Mouse (Mus musculus): ENCODE measurements at regions not wholly inside any gene's neighbourhood (a gene's known extent, or its start where the extent isn't known, plus 50 kb on each side); places are given as distances from the start of the nearest gene placed in this dataset.

DNA sequence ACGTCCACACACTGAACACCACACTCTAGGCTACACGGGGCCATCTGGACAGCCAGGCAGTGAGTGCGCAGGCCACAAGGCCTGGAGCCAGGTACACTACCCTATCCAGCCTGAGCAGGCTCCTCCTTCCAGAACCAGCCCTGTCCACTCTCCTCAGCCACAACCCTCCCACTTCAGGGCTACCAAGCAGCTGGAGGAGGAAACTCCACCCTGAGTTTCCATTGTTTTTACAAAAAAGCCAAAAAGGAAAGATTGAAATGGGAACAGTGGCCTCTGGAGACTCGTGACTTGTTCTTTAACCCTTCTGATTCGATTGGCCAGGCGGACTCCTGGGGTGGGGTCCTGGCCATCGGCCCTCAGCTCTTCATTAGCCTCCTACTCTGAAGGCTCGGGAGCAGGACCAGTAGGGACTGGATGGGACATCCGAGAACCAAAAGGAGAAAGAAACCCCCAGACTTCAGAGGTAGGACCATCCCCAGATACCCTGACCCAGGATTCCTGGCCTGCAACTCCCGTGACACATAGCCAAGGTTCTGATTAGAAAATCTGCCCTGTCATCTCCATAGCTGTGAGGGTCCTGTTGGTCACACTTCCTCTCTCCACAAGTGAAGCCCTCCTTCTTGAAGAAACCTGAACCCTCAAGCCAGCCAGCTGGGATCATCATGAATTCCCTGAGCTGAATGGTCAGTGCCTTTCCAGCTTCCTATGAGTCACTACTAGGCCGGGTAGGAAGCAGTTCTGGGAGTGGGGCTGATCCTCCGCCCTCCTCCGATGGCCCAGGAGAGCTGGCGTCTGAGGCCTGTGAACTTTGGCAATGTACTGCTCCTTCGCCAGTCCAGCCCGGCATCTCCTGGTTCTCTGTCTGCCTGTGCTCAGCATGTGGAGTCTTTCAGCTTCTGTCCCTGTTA is 73.6 kb downstream of the Gm11733 start:
- peak; percentile 33; the same call in 1 of the 2 replicates for ATAC-seq (ENCODE audit: insufficient read depth, low FRiP score)
- Histone ChIP-seq H3K4me1 (ENCODE audit: control insufficient read depth, insufficient read depth, low read length) (no peaks in the 10 kb centered on the region), H3K27ac (ENCODE audit: low read length) (no peak overlapping the region), H3K4me2 (ENCODE audit: low read depth, low read length) (no peak overlapping the region), H3K4me3 (replicated peaks; ENCODE audit: low read length) (no peak overlapping the region), H3K9me3 (replicated peaks; ENCODE audit: control insufficient read depth, low read length) (peaks cover 5% of the 10 kb centered on the region; the same call in 1 of the 2 replicates), H3K27me3 (ENCODE audit: control insufficient read depth, insufficient read depth, low read length) (no peaks in the 10 kb centered on the region), H3K36me3 (ENCODE audit: control insufficient read depth, insufficient read depth, low read length) (no peaks in the 10 kb centered on the region), H3K9ac (ENCODE audit: low read length) (no peak overlapping the region)
- WGBS = 74% methylated on average over 16 of the region's 16 CpGs

DNA sequence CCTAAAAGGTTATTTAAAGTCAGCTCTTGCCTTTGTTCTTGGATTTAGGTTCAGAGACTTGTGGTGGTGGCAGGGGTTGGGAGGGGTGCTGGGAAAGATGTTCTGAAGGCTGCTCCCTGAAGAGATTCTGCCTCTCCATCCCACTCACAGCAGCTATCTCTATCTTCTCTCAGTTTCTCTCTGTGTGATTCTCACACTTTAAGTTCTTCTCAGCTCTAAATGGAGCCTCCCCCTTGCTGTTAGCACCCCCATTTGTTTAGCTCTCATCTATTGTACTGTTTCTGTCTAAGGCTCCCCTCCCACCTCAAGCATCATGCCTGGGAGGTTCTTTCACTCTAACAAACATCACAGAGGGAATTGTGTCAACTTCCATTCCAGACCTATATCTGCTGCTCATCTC is 75.7 kb downstream of the Gm11733 start:
- Histone ChIP-seq H3K4me3 (replicated peaks; ENCODE audit: low read length) (no peak overlapping the region), H3K4me1 (ENCODE audit: control insufficient read depth, insufficient read depth, low read length) (no peaks in the 10 kb centered on the region), H3K36me3 (ENCODE audit: control insufficient read depth, insufficient read depth, low read length) (no peaks in the 10 kb centered on the region), H3K9me3 (replicated peaks; ENCODE audit: control insufficient read depth, low read length) (peaks cover 8% of the 10 kb centered on the region; the same call in 1 of the 2 replicates), H3K27me3 (ENCODE audit: control insufficient read depth, insufficient read depth, low read length) (no peaks in the 10 kb centered on the region), H3K9ac (ENCODE audit: low read length) (no peak overlapping the region), H3K4me2 (ENCODE audit: low read depth, low read length) (no peak overlapping the region), H3K27ac (ENCODE audit: low read length) (no peak overlapping the region)
- no peak for ATAC-seq (ENCODE audit: insufficient read depth, low FRiP score)

DNA sequence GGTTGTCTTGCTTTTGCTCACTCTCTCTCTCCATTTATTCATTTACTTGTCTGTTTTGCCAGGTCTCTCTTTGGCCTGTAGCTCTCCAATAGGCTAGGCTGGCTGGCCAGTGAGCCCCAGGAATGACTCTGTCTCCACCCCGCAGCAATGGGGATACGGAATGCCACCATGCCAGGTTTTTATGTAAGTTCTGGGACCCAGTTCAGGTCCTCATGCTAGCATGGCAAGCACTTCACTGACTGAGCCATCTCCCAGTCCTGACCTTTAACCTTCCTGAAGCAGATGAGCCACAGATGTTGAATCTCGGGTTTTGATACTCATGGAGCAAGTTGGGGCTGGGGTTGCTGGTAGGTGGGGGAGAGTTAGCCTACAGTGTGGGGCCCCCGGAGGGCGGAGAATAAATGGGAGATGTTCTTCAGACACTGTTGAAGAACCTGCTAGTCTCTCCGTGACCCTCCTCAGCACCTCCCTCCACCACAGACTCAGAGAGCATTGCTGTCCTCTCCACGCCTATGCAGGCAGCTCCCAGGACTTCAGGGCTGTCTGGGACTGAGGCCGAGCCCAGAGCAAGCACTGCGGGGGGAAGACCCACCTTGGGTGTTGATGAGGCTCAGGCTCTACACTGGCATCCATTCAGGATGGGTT is 83.9 kb downstream of the Gm11733 start:
- no peak overlapping the region for H3K9ac ChIP-seq (ENCODE audit: low read length)
- ATAC-seq (ENCODE audit: insufficient read depth, low FRiP score) = no peak; the same call in 1 of the 2 replicates
- peak overlapping the region; percentile 11; the same call in 1 of the 2 replicates for H3K4me2 ChIP-seq (ENCODE audit: low read depth, low read length)
- H3K27ac ChIP-seq (ENCODE audit: low read length) = peak overlapping the region; percentile 89
- H3K27me3 ChIP-seq (ENCODE audit: control insufficient read depth, insufficient read depth, low read length) = no peaks in the 10 kb centered on the region
- no peaks in the 10 kb centered on the region for H3K9me3 ChIP-seq (replicated peaks; ENCODE audit: control insufficient read depth, low read length)
- H3K36me3 ChIP-seq (ENCODE audit: control insufficient read depth, insufficient read depth, low read length) = no peaks in the 10 kb centered on the region
- 70% methylated on average over 9 of the region's 9 CpGs for WGBS
- H3K4me3 ChIP-seq (replicated peaks; ENCODE audit: low read length) = no peak overlapping the region
- peaks cover 22% of the 10 kb centered on the region for H3K4me1 ChIP-seq (ENCODE audit: control insufficient read depth, insufficient read depth, low read length)

DNA sequence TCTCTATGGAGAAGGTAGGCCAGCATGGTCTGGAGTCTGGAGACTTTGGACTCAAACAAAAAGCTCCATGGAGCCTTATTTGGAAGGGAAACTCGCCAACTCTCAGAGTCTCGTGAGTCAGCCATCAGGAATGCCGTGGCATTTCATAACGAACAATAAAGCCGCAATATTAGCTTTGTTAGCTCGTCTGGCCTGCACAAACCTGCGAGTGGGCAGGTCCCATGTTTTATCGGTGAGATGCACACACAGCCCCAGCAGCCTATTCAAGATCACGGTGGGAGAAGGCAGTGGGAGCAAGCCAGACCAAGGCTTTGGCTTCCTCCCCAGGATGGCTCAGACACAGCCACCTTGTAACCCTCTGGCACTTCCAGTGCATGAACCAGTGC is 84.4 kb downstream of the Gm11733 start:
- H3K4me1 ChIP-seq (ENCODE audit: control insufficient read depth, insufficient read depth, low read length) = peaks cover 22% of the 10 kb centered on the region
- H3K9me3 ChIP-seq (replicated peaks; ENCODE audit: control insufficient read depth, low read length) = no peaks in the 10 kb centered on the region
- ATAC-seq (ENCODE audit: insufficient read depth, low FRiP score) = peak; percentile 87
- H3K36me3 ChIP-seq (ENCODE audit: control insufficient read depth, insufficient read depth, low read length) = no peaks in the 10 kb centered on the region
- WGBS = 38% methylated on average over 9 of the region's 9 CpGs
- H3K4me3 ChIP-seq (replicated peaks; ENCODE audit: low read length) = no peak overlapping the region
- H3K9ac ChIP-seq (ENCODE audit: low read length) = 0 out of 2 replicates have a peak overlapping the region, but pooled peaks have one; percentile 29
- peak overlapping the region; percentile 11; the same call in 1 of the 2 replicates for H3K4me2 ChIP-seq (ENCODE audit: low read depth, low read length)
- no peaks in the 10 kb centered on the region for H3K27me3 ChIP-seq (ENCODE audit: control insufficient read depth, insufficient read depth, low read length)
- peak overlapping the region; percentile 89 for H3K27ac ChIP-seq (ENCODE audit: low read length)

DNA sequence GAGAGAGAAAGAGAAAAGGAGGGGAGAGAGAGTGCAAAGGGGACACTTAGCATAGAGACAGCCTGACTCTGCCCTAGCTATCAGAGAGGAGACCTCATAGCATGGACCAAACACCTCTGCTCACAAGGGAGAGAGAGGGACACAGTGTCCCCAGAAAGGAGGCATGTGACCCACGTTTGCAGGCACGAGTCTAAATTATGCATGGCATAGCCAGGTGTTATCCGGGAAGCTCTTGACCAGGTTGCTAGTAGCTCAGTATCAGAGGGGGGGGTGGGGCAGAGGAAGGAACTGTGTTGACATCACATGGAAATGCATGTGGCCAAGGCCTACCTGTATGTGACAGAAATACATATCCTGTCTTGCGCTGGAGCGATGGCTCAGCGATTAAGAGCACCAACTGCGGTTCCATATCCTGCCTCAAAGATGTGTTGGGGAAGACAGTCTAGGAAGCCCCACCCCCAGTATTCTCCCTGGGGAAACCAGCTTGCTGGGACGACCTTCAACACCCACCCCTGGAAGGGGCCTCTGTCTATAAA is 84.5 kb upstream of the Tnrc6c start:
- no peaks in the 10 kb centered on the region for H3K9me3 ChIP-seq (replicated peaks; ENCODE audit: control insufficient read depth, low read length)
- H3K27me3 ChIP-seq (ENCODE audit: control insufficient read depth, insufficient read depth, low read length) = no peaks in the 10 kb centered on the region
- 60% methylated on average over 8 of the region's 8 CpGs for WGBS
- no peak for ATAC-seq (ENCODE audit: insufficient read depth, low FRiP score)
- H3K36me3 ChIP-seq (ENCODE audit: control insufficient read depth, insufficient read depth, low read length) = no peaks in the 10 kb centered on the region
- no peak overlapping the region for H3K9ac ChIP-seq (ENCODE audit: low read length)
- H3K27ac ChIP-seq (ENCODE audit: low read length) = peak overlapping the region; percentile 89
- no peak overlapping the region for H3K4me3 ChIP-seq (replicated peaks; ENCODE audit: low read length)
- peaks cover 26% of the 10 kb centered on the region for H3K4me1 ChIP-seq (ENCODE audit: control insufficient read depth, insufficient read depth, low read length)
- no peak overlapping the region for H3K4me2 ChIP-seq (ENCODE audit: low read depth, low read length)

DNA sequence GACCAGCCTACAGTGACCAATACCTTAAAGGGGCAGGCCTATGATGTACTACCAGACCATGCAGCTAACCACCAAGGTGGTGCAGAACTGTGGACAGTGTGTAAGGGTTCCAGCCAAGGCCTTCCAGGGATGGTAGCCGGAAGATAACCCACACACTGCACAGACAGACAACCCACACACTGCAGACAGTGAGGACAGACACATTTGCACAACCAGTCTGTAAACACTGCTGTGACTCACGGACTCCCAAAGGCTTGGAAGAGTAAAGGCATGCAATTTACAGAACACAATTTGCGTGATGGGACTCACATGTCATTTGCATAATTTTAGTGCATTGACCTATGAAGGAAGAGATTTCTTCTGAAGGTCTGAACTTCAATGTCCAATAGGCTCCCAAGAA is 82.2 kb upstream of the Tnrc6c start:
- no peaks in the 10 kb centered on the region for H3K9me3 ChIP-seq (replicated peaks; ENCODE audit: control insufficient read depth, low read length)
- H3K4me2 ChIP-seq (ENCODE audit: low read depth, low read length) = no peak overlapping the region
- 84% methylated on average over 3 of the region's 3 CpGs for WGBS
- peaks cover 26% of the 10 kb centered on the region for H3K4me1 ChIP-seq (ENCODE audit: control insufficient read depth, insufficient read depth, low read length)
- H3K36me3 ChIP-seq (ENCODE audit: control insufficient read depth, insufficient read depth, low read length) = no peaks in the 10 kb centered on the region
- H3K4me3 ChIP-seq (replicated peaks; ENCODE audit: low read length) = no peak overlapping the region
- no peak for ATAC-seq (ENCODE audit: insufficient read depth, low FRiP score)
- H3K27me3 ChIP-seq (ENCODE audit: control insufficient read depth, insufficient read depth, low read length) = no peaks in the 10 kb centered on the region
- no peak overlapping the region for H3K27ac ChIP-seq (ENCODE audit: low read length)
- H3K9ac ChIP-seq (ENCODE audit: low read length) = no peak overlapping the region

DNA sequence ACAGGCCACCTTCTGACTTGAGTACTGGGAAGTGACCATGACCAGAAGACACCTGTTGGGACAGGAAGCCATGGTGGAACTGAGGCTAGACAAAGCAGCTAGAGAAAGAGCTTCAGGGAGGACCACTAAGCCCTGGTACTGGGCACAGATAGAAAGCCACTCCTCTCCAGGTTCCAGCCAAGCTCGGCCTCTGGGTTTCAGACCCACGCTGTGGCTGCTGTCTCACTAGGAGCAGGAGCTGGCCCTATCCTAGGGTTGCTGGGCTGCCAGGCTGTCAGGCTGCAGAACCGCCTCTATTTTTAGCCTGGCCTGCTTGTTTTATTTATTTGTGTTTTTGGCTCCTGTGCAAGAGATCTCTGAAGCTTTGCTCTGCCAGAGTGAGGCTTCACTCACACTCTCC is 79.4 kb upstream of the Tnrc6c start:
- H3K36me3 ChIP-seq (ENCODE audit: control insufficient read depth, insufficient read depth, low read length) = no peaks in the 10 kb centered on the region
- no peaks in the 10 kb centered on the region for H3K9me3 ChIP-seq (replicated peaks; ENCODE audit: control insufficient read depth, low read length)
- ATAC-seq (ENCODE audit: insufficient read depth, low FRiP score) = no peak
- H3K4me1 ChIP-seq (ENCODE audit: control insufficient read depth, insufficient read depth, low read length) = peaks cover 7% of the 10 kb centered on the region
- H3K4me2 ChIP-seq (ENCODE audit: low read depth, low read length) = no peak overlapping the region
- 49% methylated on average over 3 of the region's 3 CpGs for WGBS
- H3K27me3 ChIP-seq (ENCODE audit: control insufficient read depth, insufficient read depth, low read length) = no peaks in the 10 kb centered on the region
- no peak overlapping the region for H3K9ac ChIP-seq (ENCODE audit: low read length)
- no peak overlapping the region for H3K4me3 ChIP-seq (replicated peaks; ENCODE audit: low read length)
- H3K27ac ChIP-seq (ENCODE audit: low read length) = peak overlapping the region; percentile 13; the same call in 1 of the 2 replicates

DNA sequence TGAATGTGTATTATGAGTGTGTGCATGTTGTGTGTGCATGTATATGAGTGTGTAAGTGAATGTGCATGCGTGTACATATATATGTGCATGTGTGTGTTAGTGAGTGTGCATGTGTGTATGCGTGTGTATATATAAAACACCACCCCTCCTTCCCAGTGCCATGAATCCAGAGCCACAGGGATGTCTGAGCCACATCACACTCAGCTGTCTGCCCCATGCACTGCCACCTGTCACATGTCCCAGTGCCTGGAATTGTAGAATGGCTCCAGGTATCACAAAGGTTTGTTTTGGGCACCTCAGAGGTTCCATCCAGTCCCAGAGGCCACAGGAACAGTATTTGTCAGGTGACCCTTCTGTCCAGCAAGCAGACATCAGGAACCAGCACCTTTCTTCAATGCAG is 75.0 kb upstream of the Tnrc6c start:
- WGBS = 96% methylated on average over 2 of the region's 2 CpGs
- H3K9ac ChIP-seq (ENCODE audit: low read length) = no peak overlapping the region
- H3K27me3 ChIP-seq (ENCODE audit: control insufficient read depth, insufficient read depth, low read length) = no peaks in the 10 kb centered on the region
- H3K9me3 ChIP-seq (replicated peaks; ENCODE audit: control insufficient read depth, low read length) = no peaks in the 10 kb centered on the region
- H3K4me3 ChIP-seq (replicated peaks; ENCODE audit: low read length) = no peak overlapping the region
- H3K36me3 ChIP-seq (ENCODE audit: control insufficient read depth, insufficient read depth, low read length) = no peaks in the 10 kb centered on the region
- no peak for ATAC-seq (ENCODE audit: insufficient read depth, low FRiP score)
- H3K4me2 ChIP-seq (ENCODE audit: low read depth, low read length) = no peak overlapping the region
- H3K4me1 ChIP-seq (ENCODE audit: control insufficient read depth, insufficient read depth, low read length) = no peaks in the 10 kb centered on the region; the same call in 1 of the 2 replicates
- H3K27ac ChIP-seq (ENCODE audit: low read length) = no peak overlapping the region

DNA sequence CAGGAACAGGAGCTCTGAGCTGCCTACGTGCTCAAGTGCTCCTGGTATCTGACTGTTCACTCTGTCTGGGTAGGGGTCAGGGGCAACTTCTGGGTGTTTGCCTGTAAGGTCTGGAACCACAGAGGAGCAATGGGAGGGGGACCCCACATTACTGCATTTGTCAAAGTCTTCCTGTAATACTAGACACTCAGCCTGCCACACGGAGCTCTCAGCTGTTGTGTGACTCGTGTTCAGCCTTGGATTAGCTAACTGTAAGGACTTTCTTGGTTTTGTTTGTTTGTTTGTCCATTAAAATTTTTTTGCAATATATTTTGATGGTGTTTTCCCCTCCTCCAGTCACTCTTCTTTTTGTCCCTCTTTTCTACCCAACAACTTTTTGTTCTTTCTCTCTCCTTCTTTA is 74.4 kb upstream of the Tnrc6c start:
- WGBS = 44% methylated on average over 3 of the region's 3 CpGs
- Histone ChIP-seq H3K9me3 (replicated peaks; ENCODE audit: control insufficient read depth, low read length) (no peaks in the 10 kb centered on the region), H3K27me3 (ENCODE audit: control insufficient read depth, insufficient read depth, low read length) (no peaks in the 10 kb centered on the region), H3K36me3 (ENCODE audit: control insufficient read depth, insufficient read depth, low read length) (no peaks in the 10 kb centered on the region), H3K4me1 (ENCODE audit: control insufficient read depth, insufficient read depth, low read length) (no peaks in the 10 kb centered on the region), H3K4me2 (ENCODE audit: low read depth, low read length) (no peak overlapping the region), H3K9ac (ENCODE audit: low read length) (no peak overlapping the region), H3K4me3 (replicated peaks; ENCODE audit: low read length) (no peak overlapping the region), H3K27ac (ENCODE audit: low read length) (no peak overlapping the region)
- ATAC-seq (ENCODE audit: insufficient read depth, low FRiP score) = no peak
